Mouse (Mus musculus) embryo, embryonic 11.5 days (tissue): ENCODE measurements at regions not wholly inside any gene's neighbourhood (a gene's known extent, or its start where the extent isn't known, plus 50 kb on each side); places are given as distances from the start of the nearest gene placed in this dataset.

Experiments
- DNase-seq: peaks from one replicate; pipeline ENCODE4 v3.0.0-alpha.2; 2012; ENCODE audit warnings: low read depth, low spot score

DNA sequence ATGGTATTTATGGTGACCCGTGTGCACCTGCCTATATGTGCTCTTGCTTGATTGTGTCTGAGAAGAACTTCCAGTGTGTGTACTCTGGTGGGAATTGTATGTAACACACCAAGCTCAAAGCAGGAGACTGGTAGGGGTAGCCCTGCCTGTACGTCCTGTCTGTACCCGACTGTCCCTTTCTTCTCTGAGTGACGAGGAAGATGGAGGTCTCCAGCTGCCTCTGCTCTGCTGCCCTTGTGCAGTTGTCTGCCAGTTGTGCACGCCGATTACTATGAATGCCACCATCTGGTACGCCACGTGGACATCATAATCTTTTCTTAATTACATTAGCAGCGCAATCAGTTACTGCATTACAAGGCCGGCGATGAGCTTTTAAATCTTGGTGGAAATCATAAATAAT, 53.6 kb upstream of the Mvb12b start:
- no peak for DNase-seq

DNA sequence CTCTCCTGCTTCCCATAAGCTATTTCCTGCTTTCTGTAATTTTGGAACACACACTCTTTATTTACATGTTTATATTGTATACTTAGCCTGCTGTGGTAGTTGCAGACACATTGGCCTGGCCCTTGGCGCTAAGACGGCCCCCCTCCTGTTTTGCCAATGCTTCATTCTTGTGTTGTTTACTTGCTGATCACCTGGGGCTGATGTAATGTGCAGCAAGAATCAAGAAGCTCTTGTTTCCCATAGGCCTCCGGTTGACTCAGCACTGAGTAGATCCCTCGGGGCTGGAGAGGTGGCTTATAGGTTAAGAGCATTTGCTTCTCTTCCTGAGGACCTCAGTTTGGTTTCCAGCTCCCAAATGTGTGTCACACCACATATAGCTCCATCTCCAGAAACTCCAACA, 52.1 kb upstream of the Mvb12b start:
- DNase-seq: no peak
